Mouse (Mus musculus): ENCODE data around the gene Phgdh. TPM values are rescaled to one million over a fixed set of nuclear protein-coding genes. Genes with fewer than 3 reads are reported as not detected.

The Phgdh gene
- polyA plus RNA-seq, 1 experiment, result 26.8 TPM

DNA sequence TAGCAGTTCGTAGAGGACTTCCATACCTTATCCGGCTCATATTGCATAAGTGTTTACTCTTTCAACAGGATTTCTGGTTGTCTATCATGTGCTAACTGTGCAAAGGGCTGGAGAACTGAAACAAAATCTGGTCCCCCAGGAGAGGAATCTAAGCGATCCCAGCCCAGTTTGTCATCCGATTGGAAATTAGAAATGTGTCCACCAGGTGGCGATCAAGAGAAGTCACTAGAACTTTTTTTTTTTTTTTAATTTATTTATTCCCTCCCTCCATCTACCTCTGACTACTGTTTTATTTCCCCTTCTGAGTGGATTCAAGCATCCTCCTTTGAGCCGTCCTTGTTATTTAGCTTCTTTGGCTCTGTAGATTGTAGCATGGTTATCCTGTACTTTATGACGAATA is 14.1 kb upstream of the Phgdh start:
- peak; percentile 44 for DNase-seq (ENCODE audit: low read depth, low spot score)
- 30% methylated on average over 7 of the region's 7 CpGs for WGBS

DNA sequence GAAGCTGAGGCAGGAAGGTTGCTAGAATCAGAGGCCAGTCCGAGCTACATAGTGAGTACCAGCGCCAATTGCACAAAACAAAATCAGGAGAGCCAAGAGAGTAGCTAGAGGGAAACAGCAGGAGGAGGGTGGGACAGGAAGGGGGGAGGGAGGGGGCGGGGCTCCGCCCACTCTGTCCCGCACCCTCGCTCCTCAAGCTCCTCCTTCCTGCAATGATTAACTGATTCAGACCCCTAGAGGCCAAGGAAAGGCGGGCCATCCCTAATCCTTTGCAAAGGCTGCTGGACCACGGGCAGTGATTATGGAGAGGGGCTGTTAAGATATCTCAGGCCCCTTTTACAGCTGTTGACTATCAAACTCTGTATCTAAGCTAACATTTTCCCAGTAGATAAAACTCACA is 8.9 kb upstream of the Phgdh start:
- DNase-seq (ENCODE audit: low read depth, low spot score), result no peak
- WGBS, result 10% methylated on average over 8 of the region's 8 CpGs

DNA sequence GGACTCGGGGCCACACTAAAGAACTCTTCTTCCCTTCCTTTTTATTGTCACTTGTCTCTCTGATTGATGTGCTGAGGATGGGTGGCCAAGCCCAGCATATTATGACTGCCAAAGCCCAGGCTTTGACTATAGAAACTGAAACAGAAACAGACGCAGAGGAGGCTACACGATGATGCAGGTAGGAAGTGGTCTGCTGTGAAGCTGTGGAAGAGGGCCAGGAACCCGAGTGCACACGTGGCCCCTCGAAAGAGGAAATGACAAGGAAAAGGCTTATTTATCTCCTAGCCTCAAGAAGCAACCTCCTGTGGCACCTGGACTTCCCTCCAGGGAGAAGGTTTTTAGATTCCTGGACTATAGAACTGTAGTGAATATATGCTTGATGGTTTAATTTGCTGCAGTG is 8.3 kb upstream of the Phgdh start:
- WGBS, result 19% methylated on average over 6 of the region's 6 CpGs
- DNase-seq (ENCODE audit: low read depth, low spot score), result no peak

DNA sequence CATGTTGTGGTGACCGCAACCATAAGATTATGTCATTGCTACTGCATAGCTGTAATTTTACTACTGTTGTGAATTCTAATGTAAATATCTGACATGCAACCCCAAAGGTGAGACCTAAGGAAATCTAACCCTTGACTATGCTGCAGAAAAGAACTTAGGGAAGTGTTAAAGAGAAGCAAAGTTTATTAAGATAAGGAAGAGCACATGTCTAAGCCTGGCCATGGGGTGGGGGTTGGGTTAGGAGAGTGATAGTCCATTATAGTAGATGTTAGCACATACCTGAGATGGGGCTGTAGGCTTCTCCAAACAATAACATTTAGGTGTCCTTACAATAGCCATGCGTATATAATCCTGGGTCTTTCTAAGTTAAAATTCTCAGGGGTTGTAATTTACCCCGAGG is 3.4 kb upstream of the Phgdh start:
- DNase-seq (ENCODE audit: low read depth, low spot score), result no peak
- WGBS, result 82% methylated on average over 3 of the region's 3 CpGs

DNA sequence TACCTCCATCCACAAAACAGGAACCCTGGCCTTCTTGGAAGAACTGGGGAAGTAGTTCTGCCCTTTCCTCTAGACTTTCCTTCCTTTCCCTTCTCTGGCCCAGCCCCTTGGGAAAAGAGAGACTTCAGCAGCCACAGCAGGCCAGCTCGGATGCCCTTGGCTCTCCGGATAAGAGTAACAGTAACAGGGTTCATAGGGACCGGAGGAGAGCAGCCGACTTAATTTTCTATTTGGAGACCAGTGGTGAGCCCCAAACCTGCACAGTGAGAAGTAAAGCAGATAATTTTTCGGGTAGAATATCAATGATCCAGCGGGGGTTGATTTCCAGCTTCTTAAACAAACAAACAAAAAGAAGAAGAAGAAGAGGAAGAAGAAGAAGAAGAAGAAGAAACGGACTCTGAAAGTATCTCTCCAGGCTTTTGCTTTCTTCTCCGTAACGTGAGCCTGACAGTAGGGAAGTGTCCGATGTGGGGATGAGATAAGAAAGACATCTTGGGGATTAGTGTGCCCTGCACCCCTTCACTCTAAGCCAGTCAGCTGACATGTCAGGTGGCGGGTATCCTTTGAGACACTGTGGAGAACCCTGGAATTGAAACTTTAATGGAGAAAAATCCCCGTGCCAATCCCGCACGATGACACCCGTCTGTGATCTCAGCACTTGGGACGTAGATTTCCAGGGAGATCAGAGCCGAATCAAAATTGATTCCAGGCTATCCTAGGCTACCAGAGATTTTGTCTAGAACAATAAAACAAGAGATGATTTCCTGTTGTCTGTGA is 1.2 kb upstream of the Phgdh start:
- no peak for DNase-seq (ENCODE audit: low read depth, low spot score)
- 91% methylated on average over 17 of the region's 17 CpGs for WGBS

DNA sequence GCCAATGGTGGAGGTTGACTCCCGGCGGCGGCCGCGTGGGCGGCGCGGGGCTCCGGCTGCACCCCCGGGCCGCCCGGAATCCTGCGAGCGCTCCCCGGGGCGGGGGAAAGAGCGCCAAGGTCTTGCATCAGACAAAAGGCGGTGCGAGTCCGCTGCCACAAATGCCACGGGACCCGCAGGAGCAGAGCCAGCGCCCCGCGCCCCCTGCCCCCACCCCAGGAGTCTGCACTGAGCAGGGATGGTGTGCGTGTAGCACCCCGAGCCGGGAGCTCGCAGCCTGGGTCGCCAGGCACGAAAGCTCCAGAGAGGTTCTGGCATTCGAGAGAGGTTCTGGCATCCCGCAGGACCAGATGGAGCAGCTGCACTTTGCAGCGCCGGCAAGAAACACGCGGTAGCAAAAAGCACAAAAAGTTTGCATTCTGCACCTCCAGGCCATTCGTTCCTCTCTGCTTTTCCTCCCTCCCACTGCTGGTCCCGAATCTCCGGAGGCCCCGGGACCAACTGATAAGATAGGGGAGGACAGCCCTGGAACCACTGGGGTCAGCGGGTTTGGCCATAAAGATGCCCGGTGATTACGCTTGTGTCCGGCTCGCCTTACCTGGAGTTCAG is 589 bp downstream of the Phgdh start:
- under 1% methylated on average over 46 of the region's 46 CpGs for WGBS
- no peak for DNase-seq (ENCODE audit: low read depth, low spot score)

DNA sequence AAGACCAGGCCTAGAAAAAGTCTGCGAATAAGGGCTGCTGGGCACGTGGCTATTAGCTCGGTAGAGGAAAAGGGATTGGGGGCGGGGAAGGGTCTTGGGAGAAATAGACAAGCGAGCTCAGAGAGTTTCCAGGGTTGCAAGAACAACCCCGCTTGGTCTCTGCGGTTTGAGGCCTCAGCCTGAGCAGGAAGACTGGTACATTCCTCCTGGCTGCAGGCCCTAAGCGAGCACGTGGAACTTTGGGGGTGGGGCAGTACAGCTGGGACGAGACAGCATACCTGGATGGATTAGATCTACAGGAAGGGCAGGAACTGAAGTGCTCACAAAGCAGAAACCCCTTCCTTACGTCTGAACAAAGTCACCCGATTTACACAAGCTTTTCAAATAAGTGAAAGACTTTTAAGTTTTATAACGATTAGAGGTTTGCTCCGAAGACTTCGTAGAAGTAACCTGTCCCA is 1.2 kb downstream of the Phgdh start:
- peak; percentile 51 for DNase-seq (ENCODE audit: low read depth, low spot score)
- 10% methylated on average over 15 of the region's 15 CpGs for WGBS

DNA sequence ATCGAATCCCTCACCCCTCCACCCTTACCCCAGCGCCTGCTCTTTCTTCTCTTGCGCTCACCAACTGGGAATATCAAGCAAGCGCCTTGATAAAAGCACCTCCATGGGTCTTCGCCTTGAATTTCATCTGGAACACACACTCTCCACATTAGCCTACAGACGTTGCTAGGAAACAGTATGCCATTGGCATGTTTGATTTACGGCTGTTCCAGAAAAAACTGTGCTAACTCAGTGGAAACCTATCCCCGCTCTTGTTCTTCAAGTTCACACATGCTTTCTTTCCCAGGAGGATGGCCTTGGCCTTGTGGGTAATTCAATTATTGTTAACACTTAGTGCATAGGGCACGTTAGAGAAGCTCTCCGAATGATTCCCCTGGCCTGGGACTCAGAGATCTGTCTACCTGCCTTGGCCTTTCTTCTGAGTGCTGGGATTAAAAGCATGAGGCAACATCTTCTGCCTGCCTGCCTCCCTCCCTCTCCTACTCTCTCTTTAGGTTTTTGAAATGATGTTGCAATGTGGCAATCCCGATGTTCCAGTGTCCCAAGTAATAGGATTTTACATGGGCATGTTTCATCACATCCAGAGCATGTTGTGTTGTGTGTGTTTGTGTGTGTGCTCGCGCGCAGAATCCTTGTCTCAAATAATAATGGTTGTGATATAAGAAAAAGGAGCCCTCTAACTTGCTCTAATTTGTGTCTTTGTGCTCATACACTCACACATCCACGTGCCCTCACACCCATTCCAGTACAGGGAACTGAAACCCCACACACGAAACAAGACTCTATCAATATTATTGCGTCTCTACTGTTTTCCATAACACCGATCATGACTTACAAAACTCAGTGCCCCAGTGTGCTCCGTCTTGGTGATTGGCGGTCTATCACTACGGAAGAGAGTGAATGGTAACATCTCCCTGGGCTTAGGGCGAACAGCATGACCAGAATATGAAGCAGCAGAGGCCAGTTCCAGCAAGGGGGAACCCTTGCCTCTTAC is 2.8 kb downstream of the Phgdh start:
- WGBS, result 86% methylated on average over 22 of the region's 22 CpGs

DNA sequence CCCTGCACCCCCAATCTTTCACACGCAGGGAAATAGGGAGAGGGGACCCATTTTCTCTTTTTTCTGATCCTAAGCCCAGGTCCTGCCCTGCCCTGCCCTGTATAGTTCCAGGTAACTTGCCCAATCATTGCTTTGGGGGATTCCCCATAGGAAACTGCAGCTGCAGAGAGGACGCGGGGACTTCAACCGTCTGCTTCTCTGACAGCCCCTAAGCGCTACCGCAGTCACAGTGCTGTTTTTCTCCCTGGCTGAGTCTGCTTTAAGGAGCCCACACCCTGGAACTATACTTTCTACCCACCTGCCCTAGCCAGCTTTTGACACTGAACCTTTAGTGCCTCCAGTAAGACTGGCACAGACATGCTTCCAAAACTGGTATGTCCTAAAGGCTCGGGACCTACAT is 3.9 kb downstream of the Phgdh start:
- WGBS, result 40% methylated on average over 7 of the region's 7 CpGs
- no peak for DNase-seq (ENCODE audit: low read depth, low spot score)

More for the DNA sequence above, 2.8 kb downstream of the Phgdh start:
- DNase-seq (ENCODE audit: low read depth, low spot score), result no peak

DNA sequence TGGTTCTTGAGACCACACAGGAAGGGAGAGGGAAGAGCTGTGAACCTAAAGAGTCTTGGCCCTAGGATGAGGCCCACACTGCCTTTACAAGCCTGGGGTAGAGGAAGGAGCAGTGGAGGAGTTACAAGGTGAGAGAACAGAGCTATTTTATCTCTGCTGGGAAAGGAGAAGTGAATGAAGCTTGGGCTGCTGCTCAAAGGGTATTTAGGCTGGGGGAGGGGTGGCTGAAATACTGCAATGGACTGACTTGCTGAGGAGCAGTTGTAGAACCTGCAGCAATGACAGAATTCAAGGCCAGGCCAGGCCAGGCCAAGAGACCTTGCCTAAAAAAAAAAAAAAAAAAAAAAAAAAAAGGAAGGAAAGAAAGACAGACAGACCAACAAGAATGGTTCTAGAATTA is 4.5 kb downstream of the Phgdh start:
- no peak for DNase-seq (ENCODE audit: low read depth, low spot score)

DNA sequence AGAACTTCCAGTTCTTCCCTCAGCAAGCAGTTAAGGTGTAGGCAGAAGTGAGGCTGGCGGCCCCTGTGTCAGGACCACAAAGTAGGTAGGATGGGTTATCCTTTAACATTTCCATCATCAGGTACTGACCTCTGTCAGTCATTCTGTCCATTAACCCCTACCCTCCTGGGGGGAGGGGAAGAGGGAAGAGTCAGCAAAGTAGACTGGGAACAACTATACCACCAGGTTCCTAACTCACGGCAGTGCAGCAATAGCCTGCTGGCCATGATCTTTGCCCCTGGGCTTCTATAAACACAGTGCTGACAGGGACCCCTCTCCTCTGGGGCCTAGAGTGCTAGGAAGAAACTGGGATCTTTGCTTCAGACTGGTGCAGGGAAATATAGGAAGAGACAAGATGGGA is 5.8 kb downstream of the Phgdh start:
- 88% methylated on average over 2 of the region's 2 CpGs for WGBS
- DNase-seq (ENCODE audit: low read depth, low spot score), result no peak

DNA sequence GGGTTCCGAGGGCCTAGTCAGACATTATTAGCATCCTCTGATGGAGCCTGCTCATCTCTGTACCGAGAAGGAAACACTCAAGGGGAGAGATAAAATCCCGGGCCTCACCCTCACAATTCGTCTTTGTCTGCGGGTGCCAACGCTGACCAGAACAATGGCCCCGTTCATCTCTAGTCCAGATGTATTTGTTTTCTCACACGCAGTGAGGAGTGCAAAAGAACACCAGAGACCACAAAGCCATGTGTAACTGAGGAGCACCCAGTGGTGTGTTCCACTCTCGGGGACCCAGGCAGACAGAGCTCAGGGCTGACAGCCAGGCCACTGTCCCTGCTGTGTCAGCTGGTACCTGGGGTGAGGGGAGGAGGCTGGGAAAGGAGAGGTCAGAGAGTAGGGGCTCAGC is 15.6 kb downstream of the Phgdh start:
- DNase-seq (ENCODE audit: low read depth, low spot score), result no peak

DNA sequence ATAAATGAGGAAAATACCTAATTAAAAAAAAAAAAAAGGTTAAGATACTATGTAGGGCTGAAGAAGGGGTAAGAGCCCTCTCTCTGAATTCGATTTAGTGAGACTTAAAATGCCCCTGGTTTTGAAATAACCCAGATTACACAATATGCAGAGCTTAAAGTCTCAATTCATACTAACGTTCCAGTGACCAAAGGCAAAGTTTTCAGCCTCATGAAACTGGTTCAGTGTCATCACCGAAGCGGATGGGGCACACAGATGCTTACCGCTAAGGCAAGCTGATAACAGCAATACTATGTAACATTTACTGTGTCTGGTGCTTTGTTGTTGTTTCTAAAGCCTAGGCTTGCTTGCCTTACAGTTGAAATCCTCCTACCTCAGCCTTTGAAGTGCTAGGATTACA is 17.6 kb downstream of the Phgdh start:
- WGBS, result 87% methylated on average over 5 of the region's 5 CpGs
- no peak for DNase-seq (ENCODE audit: low read depth, low spot score)

More for the DNA sequence above, 15.6 kb downstream of the Phgdh start:
- 53% methylated on average over 9 of the region's 9 CpGs for WGBS

DNA sequence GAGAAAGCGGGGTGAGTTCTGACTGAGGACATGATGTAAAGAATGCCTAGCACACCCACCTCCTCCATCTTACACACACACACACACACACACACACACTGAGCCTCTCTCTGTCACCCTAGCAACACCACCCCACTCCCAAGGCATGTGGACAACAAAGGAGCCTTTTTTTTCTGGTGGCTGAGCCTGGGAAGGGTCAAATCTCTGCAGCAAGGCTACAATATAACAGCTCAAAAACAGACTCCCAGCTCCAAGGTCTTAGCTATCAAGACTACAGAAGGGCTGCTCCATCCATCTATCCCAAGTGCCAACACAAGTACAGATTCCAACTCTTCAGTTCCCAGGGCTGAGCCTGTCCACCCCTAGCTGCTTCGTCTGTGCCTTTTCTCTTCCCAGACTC is 20.6 kb downstream of the Phgdh start:
- no peak for DNase-seq (ENCODE audit: low read depth, low spot score)

DNA sequence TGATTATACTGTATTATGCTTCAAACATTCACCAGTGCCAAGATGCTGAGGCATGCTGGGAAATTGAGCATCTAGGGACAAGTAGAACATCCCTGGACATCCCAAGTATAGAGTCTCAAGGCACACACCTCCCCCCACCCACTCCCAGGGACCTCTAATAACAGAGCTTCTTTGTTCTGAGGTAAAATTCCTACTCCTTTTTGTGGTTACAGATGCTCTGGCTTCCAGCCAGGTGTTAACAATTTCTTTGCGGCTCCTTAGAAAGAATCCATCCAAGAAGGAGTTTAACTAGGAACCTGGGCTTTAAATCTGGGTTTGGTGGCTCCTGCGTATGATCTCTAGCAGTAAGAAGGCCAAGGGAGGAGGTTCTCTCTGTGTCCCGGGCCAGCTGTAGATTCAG is 22.6 kb downstream of the Phgdh start:
- no peak for DNase-seq (ENCODE audit: low read depth, low spot score)
- 22% methylated on average over 3 of the region's 3 CpGs for WGBS

More for the DNA sequence above, 20.6 kb downstream of the Phgdh start:
- WGBS, result 94% methylated on average over 2 of the region's 2 CpGs

DNA sequence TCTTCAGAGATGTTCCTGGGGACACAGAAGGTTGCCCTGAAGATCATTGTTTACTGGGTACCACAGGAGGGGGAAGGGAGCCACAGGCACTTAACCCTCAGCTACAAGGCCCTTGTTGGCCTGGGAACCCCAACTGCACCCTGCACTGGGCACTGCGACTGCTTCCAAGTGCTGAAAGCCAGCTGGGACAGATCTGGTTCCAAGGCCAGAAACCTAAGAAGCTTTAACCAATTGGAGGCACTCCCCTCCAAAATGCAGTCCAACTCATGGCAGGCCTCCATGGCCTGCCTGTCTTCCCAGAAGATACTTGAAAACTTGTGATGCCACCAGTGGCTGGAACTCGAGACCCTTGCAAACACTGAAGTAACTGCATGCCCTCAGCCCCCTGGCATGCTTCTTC is 24.6 kb downstream of the Phgdh start:
- DNase-seq (ENCODE audit: low read depth, low spot score), result no peak
- WGBS, result 75% methylated on average over 2 of the region's 2 CpGs

DNA sequence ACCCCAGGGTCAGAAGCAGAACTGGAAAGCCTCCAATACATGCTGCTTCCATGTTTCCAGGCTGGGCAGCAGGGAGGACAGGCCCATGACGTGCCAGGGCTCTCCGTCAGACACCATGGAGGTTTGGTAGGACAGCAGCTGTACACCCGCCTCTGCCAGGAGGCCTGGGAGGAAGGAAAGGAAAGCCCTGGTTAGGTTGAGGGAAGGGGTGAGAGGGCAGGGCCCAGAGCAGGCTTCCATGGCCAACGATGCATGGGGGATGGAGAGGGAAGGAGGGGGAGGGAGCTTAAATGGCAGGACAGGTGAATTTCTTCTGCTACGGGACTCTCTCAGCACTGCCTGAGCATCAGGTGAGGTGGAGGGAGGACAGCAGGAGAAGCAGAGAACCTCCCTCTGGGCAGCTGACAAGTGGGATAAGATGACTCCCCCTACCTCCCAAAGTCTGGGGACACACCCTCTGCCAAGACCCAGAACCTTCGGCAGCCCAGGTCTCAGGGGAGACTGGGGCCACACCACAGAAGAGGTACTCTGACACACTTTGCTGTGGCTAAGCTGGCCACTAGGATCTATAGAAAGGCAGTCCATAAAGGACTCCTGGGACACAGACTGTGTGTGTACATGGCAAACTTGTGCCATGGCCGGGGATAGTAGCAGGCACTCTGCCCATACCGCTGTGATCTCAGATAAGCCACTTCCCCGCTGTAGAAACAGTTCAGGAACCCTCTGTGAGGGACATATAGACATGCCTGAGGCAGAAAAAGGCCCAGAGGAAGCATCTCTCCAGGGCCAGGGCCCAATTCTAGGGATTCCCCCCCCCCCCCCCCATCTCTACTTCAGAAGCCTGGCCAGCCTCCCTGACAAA is 26.3 kb downstream of the Phgdh start:
- WGBS, result 85% methylated on average over 9 of the region's 9 CpGs
- no peak for DNase-seq (ENCODE audit: low read depth, low spot score)

DNA sequence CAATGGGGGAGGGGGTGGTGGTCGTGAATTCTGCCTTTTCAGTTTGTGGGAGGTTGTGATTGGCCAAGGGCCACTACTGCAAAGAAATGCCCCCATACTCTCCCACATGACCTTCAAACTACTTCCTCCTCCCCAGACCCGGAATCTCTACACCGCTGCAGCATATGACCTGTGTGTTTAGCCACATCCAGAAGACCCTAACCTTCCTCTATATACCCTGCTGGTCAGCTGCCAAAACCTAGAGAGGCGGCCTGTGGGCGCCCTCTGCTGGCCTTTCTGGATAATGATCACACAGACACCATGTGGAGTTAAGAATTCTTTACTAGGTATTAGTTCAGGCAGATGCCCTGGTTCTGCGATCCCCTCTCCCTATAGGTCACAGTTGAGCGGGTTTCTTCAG is 26.9 kb downstream of the Phgdh start:
- WGBS, result 18% methylated on average over 7 of the region's 7 CpGs
- DNase-seq (ENCODE audit: low read depth, low spot score), result no peak

DNA sequence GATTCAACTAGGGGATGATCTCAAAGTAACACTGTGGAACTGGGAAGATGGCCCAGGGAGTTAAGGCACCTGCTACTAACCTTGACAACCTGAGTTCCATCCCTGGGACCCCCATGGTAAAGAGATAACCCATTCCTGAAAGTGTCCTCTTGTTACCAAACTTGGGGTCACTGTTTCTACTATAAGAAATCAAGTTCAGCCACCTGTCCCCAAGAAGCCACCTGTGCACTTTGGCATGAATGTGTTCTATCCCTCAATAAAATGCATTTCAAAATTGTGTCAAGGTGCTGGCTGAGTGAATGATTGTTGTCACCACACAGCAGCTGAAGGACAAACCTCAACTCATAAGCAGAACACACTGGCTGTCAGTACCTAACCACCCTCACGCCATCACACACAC is 29.3 kb downstream of the Phgdh start:
- WGBS, result 89% methylated on average over 1 of the region's 1 CpGs
- DNase-seq (ENCODE audit: low read depth, low spot score), result no peak
